Mouse (Mus musculus) embryonic facial prominence, embryonic 14.5 days (tissue): ENCODE measurements around the gene Cacna1d. TPM values are rescaled to one million over a fixed set of nuclear protein-coding genes. Genes with fewer than 3 reads are reported as not detected.

Experiments used
- ATAC-seq: fragments of 200-750 bp; cut with Nextera tagmentation; 2 replicates; pipeline ENCODE4 v1.8.0; 2017; ENCODE audit warnings: low read depth, moderate number of reproducible peaks, moderate TSS enrichment
- DNase-seq: peaks from one replicate; pipeline ENCODE4 v3.0.0-alpha.2; 2015; ENCODE audit warnings: low spot score
- H3K27ac ChIP-seq: fragments of 300-500 bp; sonication (generic); replicated peaks from 2 replicates; pipeline ENCODE4 v1.5.1; 2014; ENCODE audit warnings: low read depth, mild to moderate bottlenecking, low read length, moderate library complexity
- H3K27me3 ChIP-seq: fragments of 300-500 bp; sonication (generic); replicated peaks from 2 replicates; pipeline ENCODE4 v1.6.1; 2014; ENCODE audit warnings: low read length; ENCODE audit not compliant: control insufficient read depth, insufficient read depth
- H3K36me3 ChIP-seq: fragments of 300-500 bp; sonication (generic); 2 replicates; pipeline ENCODE4 v1.6.1; 2014; ENCODE audit warnings: low read length, mixed read lengths; ENCODE audit not compliant: control insufficient read depth, insufficient read depth
- H3K4me1 ChIP-seq: fragments of 300-500 bp; sonication (generic); 2 replicates; pipeline ENCODE4 v1.6.1; 2014; ENCODE audit warnings: antibody characterized with exemption, low read length; ENCODE audit not compliant: control insufficient read depth, insufficient read depth
- H3K4me2 ChIP-seq: fragments of 300-500 bp; sonication (generic); 2 replicates; pipeline ENCODE4 v1.6.1; 2014; ENCODE audit warnings: low read depth, mild to moderate bottlenecking, low read length, moderate library complexity, mixed read lengths
- H3K4me3 ChIP-seq: fragments of 300-500 bp; sonication (generic); 2 replicates; pipeline ENCODE4 v1.5.1; 2014; ENCODE audit warnings: low read depth, mild to moderate bottlenecking, low read length
- H3K9ac ChIP-seq: fragments of 300-500 bp; sonication (generic); 2 replicates; pipeline ENCODE4 v1.6.1; 2014; ENCODE audit warnings: low read depth, mild to moderate bottlenecking, low read length, moderate library complexity, mixed read lengths
- H3K9me3 ChIP-seq: fragments of 300-500 bp; sonication (generic); 2 replicates; pipeline ENCODE4 v1.6.1; 2016; ENCODE audit warnings: low read length; ENCODE audit not compliant: control insufficient read depth
- WGBS: fragments of 180-500 bp; shearing (Covaris S2); extraction: QIAGEN DNeasy Blood & Tissue Kit; methylation state at CpG from one replicate; pipeline ENCODE4 v1.1.7; 2014; 5-methylcytosine and 5-hydroxymethylcytosine counted together
- polyA plus RNA-seq: library from polyadenylated mRNA; unstranded; fragments of >200 nt; fragmentation: Nextera tagmentation; extraction: Ambion mirVana; gene quantifications from 2 replicates; pipeline ENCODE4 v1.2.1, GENCODE M21; 2014

Cacna1d gene
- polyA plus RNA-seq, 1 experiment from 2014 or later, result 3.5 TPM

GRCm38 (mm10) chr14:30254776-30255175 lies 236.5 kb downstream of the Cacna1d start:
- Histone ChIP-seq H3K9ac (no peak overlapping the region), H3K4me1 (peaks cover 16% of the 10 kb centered on the region), H3K4me3 (no peak overlapping the region), H3K36me3 (no peaks in the 10 kb centered on the region), H3K9me3 (no peaks in the 10 kb centered on the region), H3K4me2 (no peak overlapping the region), H3K27me3 (no peaks in the 10 kb centered on the region), H3K27ac (no peak overlapping the region)
- DNase-seq (no peak), ATAC-seq (no peak)
- WGBS, result 67% methylated on average over 4 of the region's 4 CpGs

DNA sequence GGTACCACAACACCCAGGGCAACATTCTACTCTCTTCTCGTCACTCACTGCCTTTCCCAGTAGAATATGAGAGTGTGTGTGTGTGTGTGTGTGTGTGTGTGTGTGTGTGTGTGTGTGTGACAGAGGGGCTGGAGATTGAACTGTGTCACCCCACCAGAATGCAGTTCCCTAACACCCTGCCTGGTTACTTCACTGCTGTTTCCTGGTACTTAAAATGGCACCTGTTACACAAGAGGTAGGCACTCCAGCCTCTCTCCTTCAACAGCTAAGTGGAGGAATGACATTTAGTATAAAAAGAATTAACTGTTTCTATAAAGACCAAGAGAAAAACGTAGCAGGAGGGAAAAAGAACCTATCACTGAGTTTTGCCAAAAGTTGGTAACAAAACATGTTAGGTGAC lies 238.4 kb downstream of the Cacna1d start:
- no peaks in the 10 kb centered on the region for H3K27me3 ChIP-seq
- H3K4me3 ChIP-seq, result no peak overlapping the region
- no peak overlapping the region for H3K4me2 ChIP-seq
- H3K9me3 ChIP-seq, result no peaks in the 10 kb centered on the region
- no peak overlapping the region for H3K27ac ChIP-seq
- peaks cover 16% of the 10 kb centered on the region for H3K4me1 ChIP-seq
- H3K36me3 ChIP-seq, result no peaks in the 10 kb centered on the region
- ATAC-seq, result no peak
- no peak for DNase-seq
- no peak overlapping the region for H3K9ac ChIP-seq
- 61% methylated on average over 2 of the region's 2 CpGs for WGBS

DNA sequence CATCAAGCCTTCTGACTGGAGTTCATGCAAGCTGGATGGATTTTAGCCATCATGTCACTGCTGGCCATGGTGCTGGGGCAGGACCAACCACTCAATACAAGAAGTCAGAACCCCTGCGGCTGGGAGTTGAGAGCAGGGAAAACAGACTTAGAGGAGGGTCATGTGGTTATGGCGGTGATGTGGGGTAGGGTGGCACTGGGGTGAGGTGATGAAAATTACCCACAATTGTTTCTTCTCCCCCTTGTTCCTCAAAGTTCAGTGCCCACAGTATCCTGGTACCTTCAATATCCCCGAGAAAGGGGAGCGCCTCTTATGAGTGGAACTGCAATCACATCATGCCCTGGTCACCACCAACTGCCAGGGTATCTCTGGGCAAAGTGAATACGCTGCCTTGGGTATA lies 239.9 kb downstream of the Cacna1d start:
- WGBS, result 87% methylated on average over 5 of the region's 5 CpGs
- ATAC-seq, result no peak
- Histone ChIP-seq H3K27me3 (no peaks in the 10 kb centered on the region), H3K27ac (no peak overlapping the region), H3K4me3 (no peak overlapping the region), H3K9ac (no peak overlapping the region), H3K9me3 (no peaks in the 10 kb centered on the region), H3K4me1 (peaks cover 12% of the 10 kb centered on the region), H3K4me2 (no peak overlapping the region), H3K36me3 (no peaks in the 10 kb centered on the region)
- DNase-seq, result no peak

DNA sequence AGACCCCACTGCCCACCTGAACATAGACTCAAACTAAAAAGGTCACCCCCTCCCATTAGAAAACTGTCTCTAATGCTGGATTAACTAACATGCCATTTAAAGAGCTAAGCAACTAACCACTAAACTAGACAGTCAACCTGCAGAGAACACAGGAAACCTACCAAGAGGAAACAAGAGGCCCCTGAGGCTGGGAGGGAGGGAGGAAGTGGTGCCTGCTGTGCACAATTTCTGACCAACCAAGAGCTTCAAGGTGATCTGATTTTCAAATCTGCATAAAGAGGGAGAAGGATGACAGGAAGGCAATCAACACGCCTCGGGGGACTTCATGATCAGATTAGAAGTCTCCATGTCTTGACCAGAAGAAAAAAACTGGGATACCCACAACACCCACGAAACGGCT lies 241.7 kb downstream of the Cacna1d start:
- Histone ChIP-seq H3K4me2 (no peak overlapping the region), H3K9ac (no peak overlapping the region), H3K9me3 (no peaks in the 10 kb centered on the region), H3K4me3 (no peak overlapping the region), H3K27ac (no peak overlapping the region), H3K4me1 (no peaks in the 10 kb centered on the region), H3K27me3 (no peaks in the 10 kb centered on the region), H3K36me3 (no peaks in the 10 kb centered on the region)
- no peak for DNase-seq
- ATAC-seq, result no peak
- 67% methylated on average over 4 of the region's 4 CpGs for WGBS

DNA sequence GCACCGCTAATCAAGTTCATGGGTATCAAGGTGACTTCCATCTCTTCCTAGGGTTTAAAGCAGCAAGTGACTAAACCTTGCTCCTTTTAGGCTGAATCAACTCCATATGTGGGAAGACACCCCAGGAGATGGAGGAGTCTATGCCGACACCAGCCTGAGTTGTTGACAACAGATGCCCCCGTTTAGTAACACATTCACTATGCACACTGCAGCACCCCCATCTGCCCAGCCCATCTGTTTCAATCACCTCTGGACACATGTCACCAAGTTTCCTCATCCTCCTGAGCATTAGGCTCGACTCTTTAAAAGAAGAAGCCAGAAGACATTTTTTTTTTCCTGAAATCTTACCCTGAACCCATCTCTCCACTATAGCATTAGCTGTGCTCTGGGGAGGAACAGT lies 242.4 kb downstream of the Cacna1d start:
- Histone ChIP-seq H3K4me3 (no peak overlapping the region), H3K4me2 (no peak overlapping the region), H3K27me3 (no peaks in the 10 kb centered on the region), H3K4me1 (no peaks in the 10 kb centered on the region), H3K36me3 (no peaks in the 10 kb centered on the region), H3K27ac (no peak overlapping the region), H3K9me3 (no peaks in the 10 kb centered on the region), H3K9ac (no peak overlapping the region)
- ATAC-seq (no peak), DNase-seq (no peak)
- WGBS, result 59% methylated on average over 4 of the region's 4 CpGs

GRCm38 (mm10) chr14:30248121-30248520 lies 243.1 kb downstream of the Cacna1d start:
- Histone ChIP-seq H3K27ac (no peak overlapping the region), H3K4me2 (no peak overlapping the region), H3K9ac (no peak overlapping the region), H3K9me3 (no peaks in the 10 kb centered on the region), H3K36me3 (no peaks in the 10 kb centered on the region), H3K4me3 (no peak overlapping the region), H3K27me3 (no peaks in the 10 kb centered on the region), H3K4me1 (no peaks in the 10 kb centered on the region)
- 68% methylated on average over 8 of the region's 8 CpGs for WGBS
- ATAC-seq, result no peak
- DNase-seq, result no peak

DNA sequence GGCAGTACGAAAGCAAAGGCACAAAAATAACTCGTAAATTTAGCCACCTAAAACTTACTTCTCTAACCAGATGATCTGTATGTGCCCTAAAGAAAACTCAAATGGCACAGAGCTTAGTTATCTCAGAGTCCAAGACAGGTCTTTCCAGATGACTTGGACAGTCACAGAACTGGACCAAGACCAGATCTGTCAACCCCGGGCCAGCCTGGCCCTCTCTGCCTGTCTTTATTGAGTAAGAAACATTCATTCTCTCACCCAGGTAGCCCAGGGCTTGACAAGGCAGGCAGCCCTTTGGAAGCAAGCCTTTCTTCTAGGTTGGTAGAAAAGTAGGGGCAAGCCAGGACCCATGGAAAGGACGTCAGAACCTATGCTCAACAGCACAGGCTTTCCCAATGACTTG lies 243.6 kb downstream of the Cacna1d start:
- no peak overlapping the region for H3K4me3 ChIP-seq
- H3K36me3 ChIP-seq, result no peaks in the 10 kb centered on the region
- no peak overlapping the region for H3K4me2 ChIP-seq
- H3K9ac ChIP-seq, result no peak overlapping the region
- ATAC-seq, result no peak
- H3K4me1 ChIP-seq, result no peaks in the 10 kb centered on the region
- WGBS, result 83% methylated on average over 4 of the region's 4 CpGs
- no peaks in the 10 kb centered on the region for H3K9me3 ChIP-seq
- DNase-seq, result no peak
- H3K27me3 ChIP-seq, result no peaks in the 10 kb centered on the region
- H3K27ac ChIP-seq, result no peak overlapping the region

- no peak overlapping the region for H3K4me3 ChIP-seq
- H3K36me3 ChIP-seq, result no peaks in the 10 kb centered on the region
- H3K4me1 ChIP-seq, result no peaks in the 10 kb centered on the region
- H3K9ac ChIP-seq, result no peak overlapping the region
- H3K4me2 ChIP-seq, result no peak overlapping the region
- H3K27me3 ChIP-seq, result no peaks in the 10 kb centered on the region
- WGBS, result 78% methylated on average over 5 of the region's 5 CpGs
- ATAC-seq, result no peak
- DNase-seq, result no peak
- no peak overlapping the region for H3K27ac ChIP-seq
- H3K9me3 ChIP-seq, result no peaks in the 10 kb centered on the region
Measured at GRCm38 (mm10) chr14:30244776-30245175, 246.5 kb downstream of the Cacna1d start.

- H3K36me3 ChIP-seq, result no peaks in the 10 kb centered on the region
- no peak overlapping the region for H3K9ac ChIP-seq
- H3K27me3 ChIP-seq, result no peaks in the 10 kb centered on the region
- no peak overlapping the region for H3K27ac ChIP-seq
- 0 out of 2 replicates have a peak, but pooled peaks cover 4% of the 10 kb centered on the region for H3K9me3 ChIP-seq
- 85% methylated on average over 3 of the region's 3 CpGs for WGBS
- ATAC-seq (no peak), DNase-seq (no peak)
- no peak overlapping the region for H3K4me2 ChIP-seq
- H3K4me3 ChIP-seq, result no peak overlapping the region
- no peaks in the 10 kb centered on the region for H3K4me1 ChIP-seq
Measured at GRCm38 (mm10) chr14:30242818-30243205, 248.4 kb downstream of the Cacna1d start.
